Mouse (Mus musculus) embryonic facial prominence, embryonic 13.5 days (tissue): ENCODE measurements around the gene Rapgef1. TPM values are rescaled to one million over a fixed set of nuclear protein-coding genes. Genes with fewer than 3 reads are reported as not detected.

Experiments used
- ATAC-seq: fragments of 200-750 bp; cut with Nextera tagmentation; 2 replicates; pipeline ENCODE4 v1.8.0; 2017; ENCODE audit warnings: low read depth; ENCODE audit not compliant: insufficient number of reproducible peaks, insufficient read depth, low FRiP score, low TSS enrichment
- H3K27ac ChIP-seq: fragments of 300-500 bp; sonication (generic); 2 replicates; pipeline ENCODE4 v1.5.1; 2015; ENCODE audit warnings: moderate library complexity, mild to moderate bottlenecking, inconsistent platforms
- H3K27me3 ChIP-seq: fragments of 300-500 bp; sonication (generic); 2 replicates; pipeline ENCODE4 v1.6.1; 2015; ENCODE audit warnings: mild to moderate bottlenecking, inconsistent platforms
- H3K36me3 ChIP-seq: fragments of 300-500 bp; sonication (generic); 2 replicates; pipeline ENCODE4 v1.6.1; 2015; ENCODE audit warnings: mild to moderate bottlenecking, inconsistent platforms
- H3K4me1 ChIP-seq: fragments of 300-500 bp; sonication (generic); 2 replicates; pipeline ENCODE4 v1.6.1; 2015; ENCODE audit warnings: inconsistent platforms
- H3K4me2 ChIP-seq: fragments of 300-500 bp; sonication (generic); 2 replicates; pipeline ENCODE4 v1.6.1; 2015; ENCODE audit warnings: moderate library complexity, mild to moderate bottlenecking, inconsistent platforms
- H3K4me3 ChIP-seq: fragments of 300-500 bp; sonication (generic); 2 replicates; pipeline ENCODE4 v1.5.1; 2015; ENCODE audit warnings: mild to moderate bottlenecking, inconsistent platforms
- H3K9ac ChIP-seq: fragments of 300-500 bp; sonication (generic); 2 replicates; pipeline ENCODE4 v1.6.1; 2015; ENCODE audit warnings: mild to moderate bottlenecking, inconsistent platforms
- H3K9me3 ChIP-seq: fragments of 300-500 bp; sonication (generic); 2 replicates; pipeline ENCODE4 v1.6.1; 2016; ENCODE audit warnings: inconsistent platforms
- WGBS: fragments of 180-500 bp; shearing (Covaris S2); methylation state at CpG from one replicate; pipeline ENCODE4 v1.1.7; 2015; ENCODE audit warnings: mixed read lengths; 5-methylcytosine and 5-hydroxymethylcytosine counted together
- polyA plus RNA-seq: library from polyadenylated mRNA; unstranded; fragments of >200 nt; fragmentation: Nextera tagmentation; extraction: Ambion mirVana; gene quantifications from 2 replicates; pipeline ENCODE4 v1.2.1, GENCODE M21; 2015

The Rapgef1 gene
- polyA plus RNA-seq, 1 experiment from 2014 or later = 14.4 TPM

- Histone ChIP-seq H3K4me1 (peaks cover 36% of the 10 kb centered on the region; the same call in 1 of the 2 replicates), H3K9me3 (no peaks in the 10 kb centered on the region), H3K27ac (no peak overlapping the region; the same call in 1 of the 2 replicates), H3K4me2 (no peak overlapping the region), H3K27me3 (no peaks in the 10 kb centered on the region), H3K9ac (no peak overlapping the region), H3K4me3 (no peak overlapping the region), H3K36me3 (peaks cover 2% of the 10 kb centered on the region; the same call in 1 of the 2 replicates)
- no peak for ATAC-seq
- WGBS = 78% methylated on average over 6 of the region's 6 CpGs
Measured at GRCm38 (mm10) chr2:29648956-29649794, 29.7 kb downstream of the Rapgef1 start.

DNA sequence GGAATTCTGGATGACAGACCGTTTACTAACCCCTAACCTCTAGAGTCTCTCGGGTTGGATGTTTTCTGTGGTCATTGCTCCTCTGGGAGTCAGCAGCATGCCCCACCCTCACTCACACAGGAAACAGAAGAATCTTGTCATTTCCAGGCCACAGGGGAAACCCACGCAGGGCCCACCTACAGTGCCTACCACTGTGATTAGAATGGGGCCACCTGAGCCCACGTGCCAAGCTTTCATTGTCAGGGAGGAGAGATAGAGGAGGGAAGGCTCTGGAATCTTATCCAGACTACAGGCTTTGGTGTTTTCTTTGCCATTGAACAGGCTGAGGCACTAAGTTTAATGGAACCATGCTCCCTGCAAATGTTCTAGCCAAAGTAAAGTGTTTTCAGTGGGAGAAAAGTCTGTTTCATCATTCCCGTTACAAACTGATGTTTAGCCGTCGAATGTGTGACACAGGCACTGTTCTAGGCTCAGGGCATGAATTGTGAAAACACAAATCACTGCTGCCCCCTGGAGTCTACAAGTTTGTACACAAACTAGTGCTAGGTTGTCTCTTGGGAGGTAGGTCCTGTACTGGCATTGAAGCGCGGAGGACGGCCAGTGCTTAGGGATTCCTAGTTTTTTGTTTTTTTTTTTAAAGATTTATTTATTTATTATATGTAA lies 30.4 kb downstream of the Rapgef1 start:
- no peak overlapping the region for H3K27ac ChIP-seq
- peaks cover 36% of the 10 kb centered on the region; the same call in 1 of the 2 replicates for H3K4me1 ChIP-seq
- 83% methylated on average over 10 of the region's 10 CpGs for WGBS

DNA sequence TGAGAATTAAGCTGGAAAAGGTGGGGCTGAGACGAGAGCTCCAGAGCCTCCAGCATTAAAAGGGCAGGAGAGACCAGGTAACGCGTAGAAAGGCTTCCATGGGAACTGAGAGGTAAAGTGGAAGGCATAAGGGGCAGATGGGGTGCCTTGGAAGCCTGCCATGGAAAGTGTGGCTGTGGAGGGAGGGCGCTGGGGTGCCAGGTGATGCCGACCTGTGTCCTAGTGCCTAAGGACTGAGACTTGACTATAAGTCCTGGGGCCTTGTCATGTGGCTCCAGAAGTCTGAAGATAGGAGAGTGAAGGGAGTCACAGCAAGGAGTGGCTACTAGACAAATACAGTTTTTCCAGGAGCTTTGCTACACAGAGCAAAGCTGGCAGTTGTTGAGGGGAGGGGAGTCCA lies 32.4 kb downstream of the Rapgef1 start:
- no peaks in the 10 kb centered on the region for H3K9me3 ChIP-seq
- H3K4me3 ChIP-seq = no peak overlapping the region
- peaks cover 25% of the 10 kb centered on the region; the same call in 1 of the 2 replicates for H3K4me1 ChIP-seq
- H3K36me3 ChIP-seq = no peaks in the 10 kb centered on the region
- 80% methylated on average over 5 of the region's 5 CpGs for WGBS
- ATAC-seq = no peak
- no peak overlapping the region for H3K27ac ChIP-seq
- H3K27me3 ChIP-seq = no peaks in the 10 kb centered on the region
- H3K4me2 ChIP-seq = no peak overlapping the region
- H3K9ac ChIP-seq = no peak overlapping the region

More for the DNA sequence above, 30.4 kb downstream of the Rapgef1 start:
- Histone ChIP-seq H3K27me3 (no peaks in the 10 kb centered on the region), H3K9me3 (no peaks in the 10 kb centered on the region), H3K9ac (no peak overlapping the region), H3K36me3 (peaks cover 2% of the 10 kb centered on the region; the same call in 1 of the 2 replicates), H3K4me2 (no peak overlapping the region), H3K4me3 (no peak overlapping the region)
- ATAC-seq = no peak

- Histone ChIP-seq H3K36me3 (no peaks in the 10 kb centered on the region), H3K4me1 (peaks cover 11% of the 10 kb centered on the region; the same call in 1 of the 2 replicates), H3K9ac (no peak overlapping the region), H3K4me3 (no peak overlapping the region), H3K27me3 (no peaks in the 10 kb centered on the region), H3K27ac (no peak overlapping the region), H3K9me3 (no peaks in the 10 kb centered on the region), H3K4me2 (no peak overlapping the region)
- WGBS = 89% methylated on average over 5 of the region's 5 CpGs
- no peak for ATAC-seq
Measured at GRCm38 (mm10) chr2:29655433-29655832, 35.9 kb downstream of the Rapgef1 start.

DNA sequence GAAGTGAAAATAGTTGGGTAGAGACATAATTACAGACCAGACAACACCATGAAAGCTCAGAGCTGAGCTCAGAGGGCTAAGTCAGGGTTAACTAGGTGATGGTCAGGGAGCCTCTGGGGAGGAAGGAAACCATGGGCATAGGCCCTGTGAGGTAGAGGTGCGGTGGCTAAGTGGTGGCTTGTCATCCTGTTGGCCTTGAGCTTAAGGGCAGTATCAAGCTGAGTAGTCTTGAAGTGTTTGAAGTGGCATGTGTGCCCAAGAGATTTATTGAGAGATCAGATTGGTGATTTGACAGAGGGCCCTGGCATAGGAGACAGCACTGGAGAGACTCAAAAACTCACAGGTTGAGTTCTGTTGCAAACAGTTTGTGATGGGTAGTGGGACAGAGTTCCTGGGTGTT lies 36.6 kb downstream of the Rapgef1 start:
- no peaks in the 10 kb centered on the region for H3K9me3 ChIP-seq
- H3K27me3 ChIP-seq = no peaks in the 10 kb centered on the region
- H3K9ac ChIP-seq = no peak overlapping the region
- WGBS = 74% methylated on average over 1 of the region's 1 CpGs
- H3K36me3 ChIP-seq = no peaks in the 10 kb centered on the region
- peaks cover 11% of the 10 kb centered on the region; the same call in 1 of the 2 replicates for H3K4me1 ChIP-seq
- H3K4me3 ChIP-seq = no peak overlapping the region
- no peak overlapping the region for H3K27ac ChIP-seq
- ATAC-seq = no peak
- no peak overlapping the region for H3K4me2 ChIP-seq

GRCm38 (mm10) chr2:29657089-29657488 lies 37.6 kb downstream of the Rapgef1 start:
- Histone ChIP-seq H3K4me3 (no peak overlapping the region), H3K36me3 (no peaks in the 10 kb centered on the region), H3K9ac (no peak overlapping the region), H3K27me3 (no peaks in the 10 kb centered on the region), H3K9me3 (no peaks in the 10 kb centered on the region), H3K27ac (no peak overlapping the region), H3K4me2 (no peak overlapping the region), H3K4me1 (peaks cover 10% of the 10 kb centered on the region)
- WGBS = 68% methylated on average over 1 of the region's 1 CpGs
- ATAC-seq = no peak

DNA sequence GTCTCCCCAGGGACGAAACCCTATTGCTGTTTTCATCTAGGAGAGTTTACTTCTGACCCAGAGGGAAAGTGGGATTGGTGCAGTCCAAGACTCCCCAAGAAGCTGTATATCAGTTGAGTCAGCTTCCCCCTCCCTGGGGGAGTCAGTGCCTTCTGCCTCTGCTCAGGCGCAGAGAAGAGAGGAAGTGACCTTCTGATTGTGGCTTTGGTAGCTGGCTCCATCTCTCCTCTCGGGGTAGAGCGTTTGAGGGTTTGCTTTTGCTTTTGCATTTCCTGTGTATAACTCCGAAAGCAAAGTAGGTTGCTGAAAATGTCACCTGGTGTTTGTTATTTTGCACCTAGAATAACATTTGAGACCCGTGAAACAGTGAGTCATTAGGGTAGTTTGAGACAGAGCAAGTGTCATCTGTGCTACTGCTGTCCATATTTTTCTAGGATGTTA lies 42.3 kb downstream of the Rapgef1 start:
- Histone ChIP-seq H3K9me3 (no peaks in the 10 kb centered on the region), H3K27me3 (no peaks in the 10 kb centered on the region), H3K27ac (no peak overlapping the region), H3K4me2 (no peak overlapping the region), H3K4me3 (no peak overlapping the region), H3K4me1 (peaks cover 20% of the 10 kb centered on the region), H3K36me3 (no peaks in the 10 kb centered on the region; the same call in 1 of the 2 replicates), H3K9ac (no peak overlapping the region)
- WGBS = 58% methylated on average over 6 of the region's 6 CpGs
- no peak for ATAC-seq

DNA sequence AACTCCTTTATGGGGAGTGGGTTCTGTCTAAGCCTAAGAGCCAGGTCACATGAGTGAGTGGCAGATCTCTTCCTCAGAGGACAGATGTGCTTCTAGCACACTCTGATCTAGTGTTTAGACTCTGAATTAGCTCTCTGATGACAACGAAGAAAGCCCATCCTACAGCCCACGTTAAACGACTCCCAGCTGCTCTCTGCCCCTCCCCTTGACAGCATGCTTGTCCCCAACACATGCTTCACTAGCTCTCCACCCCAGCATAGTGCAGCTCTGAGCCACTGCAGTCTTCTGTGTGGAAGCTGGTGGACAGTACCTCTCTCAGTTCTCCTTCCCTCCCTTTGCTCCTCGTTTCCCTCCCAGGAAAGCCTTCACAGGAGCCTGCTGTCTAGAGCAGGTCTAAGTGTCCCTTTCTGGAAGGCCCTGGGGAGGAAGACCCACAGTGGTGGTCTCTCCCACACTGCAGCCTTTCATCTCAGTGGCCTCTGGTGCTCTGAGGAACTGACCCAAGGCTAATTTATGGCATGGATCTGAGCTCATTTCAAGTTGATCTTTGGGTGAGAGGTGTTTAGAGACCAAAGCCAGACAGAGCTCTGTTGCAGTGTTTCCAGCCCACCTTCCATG lies 43.8 kb downstream of the Rapgef1 start:
- no peak for ATAC-seq
- H3K27ac ChIP-seq = no peak overlapping the region

GRCm38 (mm10) chr2:29665421-29665820 lies 45.9 kb downstream of the Rapgef1 start:
- H3K36me3 ChIP-seq = no peaks in the 10 kb centered on the region; the same call in 1 of the 2 replicates
- no peak overlapping the region for H3K4me3 ChIP-seq
- 85% methylated on average over 5 of the region's 5 CpGs for WGBS
- no peak overlapping the region for H3K4me2 ChIP-seq
- H3K27me3 ChIP-seq = no peaks in the 10 kb centered on the region
- no peaks in the 10 kb centered on the region for H3K9me3 ChIP-seq
- H3K9ac ChIP-seq = no peak overlapping the region
- peaks cover 50% of the 10 kb centered on the region for H3K4me1 ChIP-seq
- no peak for ATAC-seq
- H3K27ac ChIP-seq = no peak overlapping the region

More for the DNA sequence above, 43.8 kb downstream of the Rapgef1 start:
- Histone ChIP-seq H3K36me3 (no peaks in the 10 kb centered on the region; the same call in 1 of the 2 replicates), H3K27me3 (no peaks in the 10 kb centered on the region), H3K4me3 (no peak overlapping the region), H3K9ac (peak overlapping the region; percentile 40; the same call in 1 of the 2 replicates), H3K4me1 (peaks cover 33% of the 10 kb centered on the region), H3K9me3 (no peaks in the 10 kb centered on the region), H3K4me2 (no peak overlapping the region)
- 18% methylated on average over 4 of the region's 4 CpGs for WGBS

DNA sequence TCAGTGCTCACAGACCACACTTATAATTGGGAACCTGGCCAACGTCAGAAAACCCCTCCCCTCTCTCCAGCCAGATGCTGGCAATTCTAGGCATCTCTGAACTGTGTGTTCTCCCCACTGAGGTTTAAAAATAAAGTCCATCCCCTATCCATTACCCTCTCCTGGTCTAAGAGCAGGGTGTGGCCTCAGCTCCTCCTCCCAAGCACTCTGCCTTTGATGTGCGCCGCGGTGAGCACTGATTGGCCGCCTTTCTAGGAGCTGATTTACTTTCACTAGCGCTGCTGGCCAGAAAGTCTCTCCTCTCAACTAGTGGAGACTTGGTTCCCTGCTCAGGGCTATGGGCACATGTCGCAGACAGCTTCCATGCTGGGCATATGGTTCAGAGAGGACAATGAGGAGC lies 47.1 kb downstream of the Rapgef1 start:
- no peak for ATAC-seq

DNA sequence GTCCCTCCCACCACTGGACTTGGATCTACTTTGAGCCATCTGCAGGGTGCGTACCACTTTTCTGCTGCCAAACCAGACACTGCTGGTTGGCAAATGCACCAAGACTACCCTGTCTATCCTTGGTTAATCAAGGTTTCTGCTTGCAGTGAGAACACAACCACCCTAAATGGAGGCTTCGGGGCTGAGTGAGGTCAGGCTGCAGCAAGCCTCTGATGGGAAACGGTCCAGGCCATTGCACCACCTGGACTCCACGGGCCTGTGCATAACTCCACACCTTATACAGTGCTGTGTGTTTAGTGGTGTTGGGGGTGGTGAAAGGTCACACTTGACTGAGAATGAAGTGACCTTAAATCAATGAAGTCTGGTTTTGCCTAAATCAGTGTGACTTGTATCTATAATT lies 47.6 kb downstream of the Rapgef1 start:
- H3K9me3 ChIP-seq = no peaks in the 10 kb centered on the region
- no peak overlapping the region for H3K9ac ChIP-seq
- H3K27me3 ChIP-seq = no peaks in the 10 kb centered on the region
- no peaks in the 10 kb centered on the region; the same call in 1 of the 2 replicates for H3K36me3 ChIP-seq
- peaks cover 59% of the 10 kb centered on the region for H3K4me1 ChIP-seq
- no peak overlapping the region for H3K4me3 ChIP-seq
- H3K4me2 ChIP-seq = no peak overlapping the region
- no peak for ATAC-seq
- 88% methylated on average over 4 of the region's 4 CpGs for WGBS
- H3K27ac ChIP-seq = no peak overlapping the region

More for the DNA sequence above, 47.1 kb downstream of the Rapgef1 start:
- Histone ChIP-seq H3K36me3 (no peaks in the 10 kb centered on the region; the same call in 1 of the 2 replicates), H3K9ac (no peak overlapping the region), H3K4me1 (peaks cover 58% of the 10 kb centered on the region), H3K9me3 (no peaks in the 10 kb centered on the region), H3K4me2 (no peak overlapping the region), H3K4me3 (no peak overlapping the region), H3K27ac (no peak overlapping the region), H3K27me3 (no peaks in the 10 kb centered on the region)
- WGBS = 9% methylated on average over 7 of the region's 7 CpGs
